Comparison of ENCODE assay signal across 8 mouse cellular contexts in the genomic region with DNA sequence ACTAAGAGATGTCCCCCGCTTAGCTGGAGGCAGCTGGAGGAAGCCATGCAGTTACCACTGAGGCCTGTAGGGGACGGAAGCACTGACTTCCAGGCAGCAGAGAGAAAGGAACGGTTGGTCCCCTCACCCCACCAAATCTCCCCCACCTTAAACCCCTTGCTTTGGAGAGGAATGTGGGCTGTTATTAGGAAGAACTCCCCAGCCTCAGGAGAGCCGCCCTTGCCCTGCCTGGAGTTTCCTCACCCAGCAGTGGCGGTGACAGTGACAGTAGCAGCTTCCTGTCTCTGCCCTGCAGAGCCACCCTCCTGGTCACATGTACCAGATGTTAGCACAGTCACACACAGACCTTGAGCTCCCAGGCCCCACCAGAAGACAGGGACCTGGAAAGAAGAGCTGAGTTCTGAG. TPM values are rescaled to one million over a fixed set of nuclear protein-coding genes. Genes with fewer than 3 reads are reported as not detected.
DNase-seq lines count a peak whose midpoint lies in the region; ATAC-seq and TF ChIP-seq lines count a peak whose summit lies in the region.

No protein-coding gene starts in this region.

- TF ChIP-seq POLR2A in cerebellum, adult 2 months (IDR thresholded peaks at IDR 0.05; ENCODE audit: borderline replicate concordance, insufficient read depth, low read length), result no peak

- WGBS in cerebellum, adult 2 months, result 43% methylated on average over 5 of the region's 5 CpGs
- WGBS in liver, embryonic 13.5 days (ENCODE audit: insufficient replicate concordance), result 12% methylated on average over 5 of the region's 5 CpGs
- 11% methylated on average over 5 of the region's 5 CpGs for WGBS in liver, embryonic 12.5 days (ENCODE audit: insufficient replicate concordance)
- whole genome bisulfite sequencing in embryonic facial prominence, embryonic 14.5 days, result 16% methylated on average over 4 of the region's 5 CpGs
- 24% methylated on average over 5 of the region's 5 CpGs for WGBS in hindbrain, embryonic 11.5 days

- no peak overlapping the region for H3K27ac ChIP-seq in cerebellum, adult 2 months (ENCODE audit: insufficient read depth, low read length)
- H3K27ac ChIP-seq in liver, embryonic 13.5 days, result no peak overlapping the region
- H3K27ac ChIP-seq in liver, embryonic 12.5 days, result no peak overlapping the region
- H3K27ac ChIP-seq in embryonic facial prominence, embryonic 14.5 days (replicated peaks; ENCODE audit: low read depth, low read length), result no peak overlapping the region
- no peak overlapping the region for H3K27ac ChIP-seq in hindbrain, embryonic 11.5 days (ENCODE audit: low read depth, low read length)

- peak; percentile 59 to 66 for DNase-seq in cerebellum, postnatal 10 days
- no peak for DNase-seq in cerebellum, adult 2 months
- no peak for DNase-seq in liver, embryonic 13.5 days
- no peak for DNase-seq in embryonic facial prominence, embryonic 14.5 days (ENCODE audit: low spot score)
- no peak for DNase-seq in hindbrain, embryonic 11.5 days (ENCODE audit: low spot score)

- no peaks in the 10 kb centered on the region for H3K9me3 ChIP-seq in liver, embryonic 13.5 days (replicated peaks)
- H3K9me3 ChIP-seq in liver, embryonic 12.5 days (replicated peaks), result no peaks in the 10 kb centered on the region
- no peaks in the 10 kb centered on the region for H3K9me3 ChIP-seq in embryonic facial prominence, embryonic 14.5 days (ENCODE audit: control insufficient read depth, low read length)
- no peaks in the 10 kb centered on the region for H3K9me3 ChIP-seq in hindbrain, embryonic 11.5 days (ENCODE audit: control insufficient read depth, low read length)

- H3K36me3 ChIP-seq in liver, embryonic 13.5 days, result no peaks in the 10 kb centered on the region
- no peaks in the 10 kb centered on the region for H3K36me3 ChIP-seq in liver, embryonic 12.5 days
- H3K36me3 ChIP-seq in embryonic facial prominence, embryonic 14.5 days (ENCODE audit: control insufficient read depth, insufficient read depth, low read length), result no peaks in the 10 kb centered on the region
- no peaks in the 10 kb centered on the region for H3K36me3 ChIP-seq in hindbrain, embryonic 11.5 days (ENCODE audit: control insufficient read depth, insufficient read depth, low read length)

- no peak; the same call in 1 of the 2 replicates for TF ChIP-seq CTCF in cerebellum, adult 2 months (IDR thresholded peaks at IDR 0.05; ENCODE audit: borderline replicate concordance, insufficient read depth, low read depth, low read length)

- H3K4me1 ChIP-seq in cerebellum, adult 2 months (ENCODE audit: control insufficient read depth, insufficient read depth, low read length), result no peaks in the 10 kb centered on the region
- peaks cover 14% of the 10 kb centered on the region; the same call in 1 of the 2 replicates for H3K4me1 ChIP-seq in liver, embryonic 13.5 days (replicated peaks)
- peaks cover 21% of the 10 kb centered on the region for H3K4me1 ChIP-seq in liver, embryonic 12.5 days
- peaks cover 9% of the 10 kb centered on the region; the same call in 1 of the 2 replicates for H3K4me1 ChIP-seq in embryonic facial prominence, embryonic 14.5 days (ENCODE audit: control insufficient read depth, insufficient read depth, low read length)
- peaks cover 6% of the 10 kb centered on the region; the same call in 1 of the 2 replicates for H3K4me1 ChIP-seq in hindbrain, embryonic 11.5 days (replicated peaks; ENCODE audit: control insufficient read depth, insufficient read depth, low read length)

- 0 out of 2 replicates have a peak, but pooled peaks have one; percentile 18 for ATAC-seq in liver, embryonic 13.5 days (ENCODE audit: low read depth)
- no peak for ATAC-seq in liver, embryonic 12.5 days
- 0 out of 2 replicates have a peak, but pooled peaks have one; percentile 43 for ATAC-seq in embryonic facial prominence, embryonic 14.5 days (ENCODE audit: low read depth)
- peak; percentile 68 for ATAC-seq in monocyte, adult 5-6 weeks (replicated peaks; ENCODE audit: insufficient number of reproducible peaks, low FRiP score, low TSS enrichment, poor library complexity, severe bottlenecking)
- ATAC-seq in hindbrain, embryonic 11.5 days (ENCODE audit: low FRiP score), result no peak
- no peak for ATAC-seq in frontal cortex, adult (ENCODE audit: low TSS enrichment)

- no peak overlapping the region for H3K4me3 ChIP-seq in cerebellum, adult 2 months (replicated peaks; ENCODE audit: insufficient read depth, low read depth, low read length)
- H3K4me3 ChIP-seq in liver, embryonic 13.5 days (replicated peaks), result no peak overlapping the region
- no peak overlapping the region for H3K4me3 ChIP-seq in liver, embryonic 12.5 days
- H3K4me3 ChIP-seq in embryonic facial prominence, embryonic 14.5 days (ENCODE audit: low read depth, low read length), result no peak overlapping the region
- H3K4me3 ChIP-seq in hindbrain, embryonic 11.5 days (ENCODE audit: low read depth, low read length), result no peak overlapping the region

- 0 out of 2 replicates have a peak, but pooled peaks cover 2% of the 10 kb centered on the region for H3K27me3 ChIP-seq in cerebellum, adult 2 months (ENCODE audit: control insufficient read depth, insufficient read depth, low read length)
- H3K27me3 ChIP-seq in liver, embryonic 13.5 days, result peaks cover 18% of the 10 kb centered on the region; the same call in 1 of the 2 replicates
- H3K27me3 ChIP-seq in liver, embryonic 12.5 days (replicated peaks), result peaks cover 51% of the 10 kb centered on the region
- peaks cover 16% of the 10 kb centered on the region; the same call in 1 of the 2 replicates for H3K27me3 ChIP-seq in embryonic facial prominence, embryonic 14.5 days (replicated peaks; ENCODE audit: control insufficient read depth, insufficient read depth, low read length)
- H3K27me3 ChIP-seq in hindbrain, embryonic 11.5 days (ENCODE audit: control insufficient read depth, insufficient read depth, low read length), result peaks cover 15% of the 10 kb centered on the region

- H3K9ac ChIP-seq in liver, embryonic 13.5 days, result no peak overlapping the region
- no peak overlapping the region for H3K9ac ChIP-seq in liver, embryonic 12.5 days
- H3K9ac ChIP-seq in embryonic facial prominence, embryonic 14.5 days (ENCODE audit: low read depth, low read length), result no peak overlapping the region
- no peak overlapping the region for H3K9ac ChIP-seq in hindbrain, embryonic 11.5 days (ENCODE audit: low read depth, low read length)

- H3K4me2 ChIP-seq in liver, embryonic 13.5 days, result no peak overlapping the region
- no peak overlapping the region for H3K4me2 ChIP-seq in liver, embryonic 12.5 days
- no peak overlapping the region for H3K4me2 ChIP-seq in embryonic facial prominence, embryonic 14.5 days (ENCODE audit: low read depth, low read length)
- H3K4me2 ChIP-seq in hindbrain, embryonic 11.5 days (replicated peaks; ENCODE audit: low read depth, low read length), result no peak overlapping the region

RNA-seq across cellular contexts. Expression of gene Runx3, which starts 58.6 kb away (rescaled TPM):
- polyA plus RNA-seq in cerebellum, adult 2 months (2012; rRNA removed), result 0.05 TPM in 1 of 2 replicates, not detected in the other
- 0.79 and 0.83 TPM in 2 replicates for polyA plus RNA-seq in liver, embryonic 13.5 days (2015; fragmentation: Nextera tagmentation; extraction: Ambion mirVana)
- polyA plus RNA-seq in liver, embryonic 12.5 days (2016; fragmentation: Nextera tagmentation; extraction: Ambion mirVana), result 0.51 and 0.54 TPM in 2 replicates
- polyA plus RNA-seq in embryonic facial prominence, embryonic 14.5 days (2014; fragmentation: Nextera tagmentation; extraction: Ambion mirVana), result 2.3 and 2.4 TPM in 2 replicates
- total RNA-seq in monocyte, adult 5-6 weeks (2017), result 9.8 to 41.3 TPM (median 12.1 TPM) in 3 replicates
- 0.21 and 0.28 TPM in 2 replicates for polyA plus RNA-seq in hindbrain, embryonic 11.5 days (2014; fragmentation: Nextera tagmentation; extraction: Ambion mirVana)

Comparison
In these comparisons a context has a peak if more than half of its experiments do, and no peak if none do; other contexts are left out.
1. DNase-seq: peak in cerebellum, postnatal 10 days (2 of 2); none in cerebellum, adult 2 months (0 of 2), liver, embryonic 13.5 days (single experiment), embryonic facial prominence, embryonic 14.5 days (single experiment) and hindbrain, embryonic 11.5 days (single experiment).
2. ATAC-seq: peak in liver, embryonic 13.5 days (single experiment), embryonic facial prominence, embryonic 14.5 days (single experiment) and monocyte, adult 5-6 weeks (single experiment); none in liver, embryonic 12.5 days (single experiment), hindbrain, embryonic 11.5 days (single experiment) and frontal cortex, adult (single experiment).